Mouse (Mus musculus): ENCODE data around the gene Gm20388. TPM values are rescaled to one million over a fixed set of nuclear protein-coding genes. Genes with fewer than 3 reads are reported as not detected.

The Gm20388 gene
- polyA plus RNA-seq, 1 experiment, result 23.9 TPM

- no peaks in the 10 kb centered on the region for H3K4me1 ChIP-seq (ENCODE audit: control insufficient read depth, insufficient read depth, low read length)
- no peak overlapping the region for H3K4me3 ChIP-seq (ENCODE audit: insufficient read depth, low read length)
- TF ChIP-seq POLR2A (IDR thresholded peaks at IDR 0.05; ENCODE audit: extremely low read depth, insufficient read depth, low read length) (no peak), CTCF (IDR thresholded peaks at IDR 0.05; ENCODE audit: extremely low read depth, insufficient read depth, low read length) (no peak)
- H3K27ac ChIP-seq (ENCODE audit: insufficient read depth, low read length), result no peak overlapping the region
Observed at GRCm38 (mm10) chr8:121175540-121176090, 1265.0 kb downstream of the Gm20388 start.

GRCm38 (mm10) chr8:121176291-121176690, 1265.7 kb downstream of the Gm20388 start:
- H3K4me3 ChIP-seq (ENCODE audit: insufficient read depth, low read length), result no peak overlapping the region
- no peak for TF ChIP-seq POLR2A (IDR thresholded peaks at IDR 0.05; ENCODE audit: extremely low read depth, insufficient read depth, low read length)
- TF ChIP-seq CTCF (IDR thresholded peaks at IDR 0.05; ENCODE audit: extremely low read depth, insufficient read depth, low read length), result no peak
- no peak overlapping the region for H3K27ac ChIP-seq (ENCODE audit: insufficient read depth, low read length)
- no peaks in the 10 kb centered on the region for H3K4me1 ChIP-seq (ENCODE audit: control insufficient read depth, insufficient read depth, low read length)

GRCm38 (mm10) chr8:121180474-121181284, 1270.0 kb downstream of the Gm20388 start:
- Histone ChIP-seq H3K4me3 (ENCODE audit: insufficient read depth, low read length) (no peak overlapping the region), H3K27ac (ENCODE audit: insufficient read depth, low read length) (no peak overlapping the region), H3K4me1 (ENCODE audit: control insufficient read depth, insufficient read depth, low read length) (no peaks in the 10 kb centered on the region)
- no peak for TF ChIP-seq POLR2A (IDR thresholded peaks at IDR 0.05; ENCODE audit: extremely low read depth, insufficient read depth, low read length)
- TF ChIP-seq CTCF (IDR thresholded peaks at IDR 0.05; ENCODE audit: extremely low read depth, insufficient read depth, low read length), result no peak

- H3K4me3 ChIP-seq (ENCODE audit: insufficient read depth, low read length), result no peak overlapping the region
- no peaks in the 10 kb centered on the region for H3K4me1 ChIP-seq (ENCODE audit: control insufficient read depth, insufficient read depth, low read length)
- H3K27ac ChIP-seq (ENCODE audit: insufficient read depth, low read length), result no peak overlapping the region
- TF ChIP-seq POLR2A (IDR thresholded peaks at IDR 0.05; ENCODE audit: extremely low read depth, insufficient read depth, low read length), result no peak
- TF ChIP-seq CTCF (IDR thresholded peaks at IDR 0.05; ENCODE audit: extremely low read depth, insufficient read depth, low read length), result no peak
Observed at GRCm38 (mm10) chr8:121181285-121181884, 1270.7 kb downstream of the Gm20388 start.

GRCm38 (mm10) chr8:121187491-121188364, 1277.1 kb downstream of the Gm20388 start:
- Histone ChIP-seq H3K4me1 (ENCODE audit: control insufficient read depth, insufficient read depth, low read length) (no peaks in the 10 kb centered on the region), H3K27ac (ENCODE audit: insufficient read depth, low read length) (no peak overlapping the region), H3K4me3 (ENCODE audit: insufficient read depth, low read length) (no peak overlapping the region)
- no peak for TF ChIP-seq POLR2A (IDR thresholded peaks at IDR 0.05; ENCODE audit: extremely low read depth, insufficient read depth, low read length)
- TF ChIP-seq CTCF (IDR thresholded peaks at IDR 0.05; ENCODE audit: extremely low read depth, insufficient read depth, low read length), result no peak

- TF ChIP-seq CTCF (IDR thresholded peaks at IDR 0.05; ENCODE audit: extremely low read depth, insufficient read depth, low read length), result no peak
- no peak for TF ChIP-seq POLR2A (IDR thresholded peaks at IDR 0.05; ENCODE audit: extremely low read depth, insufficient read depth, low read length)
- H3K4me1 ChIP-seq (ENCODE audit: control insufficient read depth, insufficient read depth, low read length), result no peaks in the 10 kb centered on the region
- no peak overlapping the region for H3K4me3 ChIP-seq (ENCODE audit: insufficient read depth, low read length)
- no peak overlapping the region for H3K27ac ChIP-seq (ENCODE audit: insufficient read depth, low read length)
Observed at GRCm38 (mm10) chr8:121188994-121189393, 1278.4 kb downstream of the Gm20388 start.

- Histone ChIP-seq H3K27ac (ENCODE audit: insufficient read depth, low read length) (no peak overlapping the region), H3K4me3 (ENCODE audit: insufficient read depth, low read length) (no peak overlapping the region), H3K4me1 (ENCODE audit: control insufficient read depth, insufficient read depth, low read length) (no peaks in the 10 kb centered on the region)
- TF ChIP-seq CTCF (IDR thresholded peaks at IDR 0.05; ENCODE audit: extremely low read depth, insufficient read depth, low read length), result no peak
- TF ChIP-seq POLR2A (IDR thresholded peaks at IDR 0.05; ENCODE audit: extremely low read depth, insufficient read depth, low read length), result no peak
Observed at GRCm38 (mm10) chr8:121192451-121192850, 1281.8 kb downstream of the Gm20388 start.

GRCm38 (mm10) chr8:121195970-121196369, 1285.3 kb downstream of the Gm20388 start:
- TF ChIP-seq CTCF (IDR thresholded peaks at IDR 0.05; ENCODE audit: extremely low read depth, insufficient read depth, low read length) (no peak), POLR2A (IDR thresholded peaks at IDR 0.05; ENCODE audit: extremely low read depth, insufficient read depth, low read length) (no peak)
- no peak overlapping the region for H3K4me3 ChIP-seq (ENCODE audit: insufficient read depth, low read length)
- H3K27ac ChIP-seq (ENCODE audit: insufficient read depth, low read length), result no peak overlapping the region
- no peaks in the 10 kb centered on the region for H3K4me1 ChIP-seq (ENCODE audit: control insufficient read depth, insufficient read depth, low read length)

Measured in cortical plate, adult 2 months (tissue).